Mouse (Mus musculus) spleen, adult 2 months (tissue): Measurements from ENCODE around the gene Catsperd.

Source experiments
- CTCF ChIP-seq: fragments of 200-500 bp; IDR thresholded peaks from 2 replicates; pipeline ENCODE4 v1.5.1; 2011; ENCODE audit warnings: mild to moderate bottlenecking, inconsistent platforms; ENCODE audit not compliant: insufficient read depth, insufficient read length, insufficient replicate concordance; ENCODE audit errors: extremely low read depth
- POLR2A ChIP-seq: fragments of 200-500 bp; IDR thresholded peaks from 2 replicates; pipeline ENCODE4 v1.6.1; 2011; ENCODE audit warnings: low read depth, low read length, inconsistent platforms

DNA sequence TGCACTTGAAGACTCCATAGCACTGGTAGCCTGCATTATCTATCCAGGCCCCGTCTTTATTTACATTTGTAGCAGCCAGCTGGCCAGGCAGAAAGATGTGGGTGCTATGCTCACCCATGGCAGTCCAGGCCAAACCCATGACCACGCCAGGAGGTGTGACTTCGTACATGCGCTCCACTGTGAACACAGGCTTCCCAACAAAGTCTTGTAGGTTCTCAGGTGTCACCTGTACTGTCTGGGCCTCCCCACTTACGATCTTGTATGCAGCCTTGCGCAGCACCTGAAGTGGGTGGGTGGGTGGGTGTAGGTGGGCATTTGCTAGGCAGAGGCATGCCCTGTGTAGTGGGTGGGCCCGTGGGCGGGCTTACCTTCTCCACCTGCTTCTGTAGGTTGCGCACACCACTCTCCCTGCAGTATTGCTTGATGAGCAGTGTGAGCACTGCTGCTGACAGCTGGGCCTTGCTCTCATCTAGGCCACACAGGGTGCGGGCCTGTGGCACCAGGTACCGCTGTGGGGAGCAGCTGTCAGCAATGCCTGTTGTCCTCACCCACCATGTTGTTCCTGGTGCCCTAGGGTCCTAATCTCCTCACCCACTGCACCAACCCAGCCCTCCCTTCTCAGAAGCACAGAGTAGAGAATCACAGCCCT, 12.7 kb upstream of the Catsperd start:
- TF ChIP-seq CTCF (no peak), POLR2A (no peak)
